Mouse (Mus musculus) cerebellum, postnatal 36 days (tissue): ENCODE measurements around the gene Inppl1.

Experiments used
- DNase-seq, 2 experiments: peaks; one replicate each; pipeline ENCODE4 v3.0.0; 2021 to 2022; ENCODE audit warnings: mixed read lengths in 2 of 2

Inppl1 gene

GRCm38 (mm10) chr7:101837606-101838471 is at the start of gene Inppl1:
Inppl1 (minus strand) TSS chr7:101838229.
- DNase-seq, result peak; percentile 87 to 88

- DNase-seq, result no peak
Measured at GRCm38 (mm10) chr7:101886274-101886673, 48.2 kb upstream of the Inppl1 start.

GRCm38 (mm10) chr7:101884160-101884559 is 46.1 kb upstream of the Inppl1 start:
- DNase-seq, result no peak

GRCm38 (mm10) chr7:101882413-101883154 is 44.6 kb upstream of the Inppl1 start:
- no peak for DNase-seq

GRCm38 (mm10) chr7:101880855-101881254 is 42.8 kb upstream of the Inppl1 start:
- DNase-seq, result no peak

GRCm38 (mm10) chr7:101875978-101876377 is 37.9 kb upstream of the Inppl1 start:
- no peak for DNase-seq

- no peak for DNase-seq
Measured at GRCm38 (mm10) chr7:101871296-101871695, 33.3 kb upstream of the Inppl1 start.

GRCm38 (mm10) chr7:101870629-101871028 is 32.6 kb upstream of the Inppl1 start, which contains the start of gene Folr1:
Folr1 (minus strand) TSS chr7:101870788.
- no peak for DNase-seq

- no peak for DNase-seq
Measured at GRCm38 (mm10) chr7:101869163-101869500, 31.1 kb upstream of the Inppl1 start.

GRCm38 (mm10) chr7:101868241-101869162 is 30.5 kb upstream of the Inppl1 start:
- no peak for DNase-seq

GRCm38 (mm10) chr7:101867482-101867881 is 29.5 kb upstream of the Inppl1 start:
- no peak for DNase-seq

- no peak for DNase-seq
Measured at GRCm38 (mm10) chr7:101866491-101867265, 28.6 kb upstream of the Inppl1 start.

- DNase-seq, result no peak
Measured at GRCm38 (mm10) chr7:101863415-101863814, 25.4 kb upstream of the Inppl1 start, which contains the start of gene Anapc15. Anapc15 (plus strand) TSS chr7:101863715.

- no peak for DNase-seq
Measured at GRCm38 (mm10) chr7:101862291-101862690, 24.3 kb upstream of the Inppl1 start.

- DNase-seq, result no peak
Measured at GRCm38 (mm10) chr7:101860978-101861377, 22.9 kb upstream of the Inppl1 start.

GRCm38 (mm10) chr7:101858362-101858761 is 20.3 kb upstream of the Inppl1 start:
- DNase-seq, result no peak

- DNase-seq, result no peak
Measured at GRCm38 (mm10) chr7:101857094-101857493, 19.1 kb upstream of the Inppl1 start, which contains the start of gene Folr2. Folr2 (minus strand) TSS chr7:101857194.

- no peak for DNase-seq
Measured at GRCm38 (mm10) chr7:101853816-101854215, 15.8 kb upstream of the Inppl1 start.

- DNase-seq, result no peak
Measured at GRCm38 (mm10) chr7:101852846-101853245, 14.8 kb upstream of the Inppl1 start.

- no peak for DNase-seq
Measured at GRCm38 (mm10) chr7:101851689-101852088, 13.7 kb upstream of the Inppl1 start.

GRCm38 (mm10) chr7:101847934-101848333 is 9.9 kb upstream of the Inppl1 start:
- DNase-seq, result no peak

- no peak for DNase-seq
Measured at GRCm38 (mm10) chr7:101844186-101844585, 6.2 kb upstream of the Inppl1 start.
